Mouse (Mus musculus) urinary bladder, postnatal 25 days (tissue): ENCODE data around the gene Tmem38a.

Experiments
- DNase-seq: peaks from one replicate; pipeline ENCODE4 v3.0.0; 2022; ENCODE audit warnings: low spot score

Tmem38a gene

GRCm38 (mm10) chr8:72584390-72584789 is 12.5 kb downstream of the Tmem38a start:
- DNase-seq, result no peak

GRCm38 (mm10) chr8:72587806-72588205 is 16.0 kb downstream of the Tmem38a start:
- DNase-seq, result no peak

DNA sequence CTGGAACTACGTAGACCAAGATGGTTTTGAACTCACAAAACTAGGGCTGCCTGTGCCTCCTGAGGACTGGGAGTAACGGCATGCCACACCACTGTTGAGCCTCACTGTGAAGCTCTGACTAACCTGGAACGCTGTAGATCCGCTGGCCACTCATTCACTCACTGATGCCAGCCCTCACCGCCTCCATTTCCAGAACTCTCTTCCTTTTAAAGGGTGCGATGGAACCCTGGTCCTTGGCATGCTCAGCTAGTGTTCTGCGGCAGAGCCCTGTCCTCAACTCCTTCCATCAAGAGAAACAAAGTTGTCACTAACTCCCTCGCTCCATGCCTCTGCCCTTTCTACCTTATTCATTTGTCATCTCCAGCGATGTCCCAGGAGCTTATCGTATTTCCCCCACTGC is 17.0 kb downstream of the Tmem38a start:
- DNase-seq, result no peak

GRCm38 (mm10) chr8:72589286-72589685 is 17.4 kb downstream of the Tmem38a start:
- no peak for DNase-seq

DNA sequence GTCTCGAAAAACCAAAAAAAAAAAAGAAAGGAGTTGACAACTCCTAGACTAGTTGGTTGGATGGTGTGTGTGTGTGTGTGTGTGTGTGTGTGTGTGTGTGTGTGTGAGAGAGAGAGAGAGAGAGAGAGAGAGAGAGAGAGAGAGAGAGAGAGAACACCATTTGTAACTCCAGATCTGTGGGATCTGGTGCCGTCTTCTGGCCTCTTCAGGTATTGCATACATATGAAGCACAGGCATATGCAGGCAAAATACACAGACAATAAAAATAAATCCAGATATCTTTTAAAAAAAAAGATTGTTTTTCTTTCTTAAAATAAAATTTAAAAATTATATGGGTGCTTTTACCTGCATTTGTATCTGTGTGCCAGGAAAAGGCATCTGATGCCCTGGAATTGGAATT is 18.3 kb downstream of the Tmem38a start:
- DNase-seq, result no peak
